Mouse (Mus musculus) layer of hippocampus, postnatal 36 days (tissue): ENCODE measurements around the gene Gm13289. TPM values are rescaled to one million over a fixed set of nuclear protein-coding genes. Genes with fewer than 3 reads are reported as not detected.
"Not testable (repeated sequence)": the region's sequence is repeated elsewhere in the genome, so short reads cannot be mapped to it uniquely, and the experiment has no call there.

Experiments
- DNase-seq, 2 experiments: peaks; one replicate each; pipeline ENCODE4 v3.0.0; 2022
- total RNA-seq, 2 experiments: library from RNA; stranded (reverse); gene quantifications; 2 replicates each; pipeline ENCODE4 v1.2.3; 2021

Gm13289 gene
- not detected for total RNA-seq

DNA sequence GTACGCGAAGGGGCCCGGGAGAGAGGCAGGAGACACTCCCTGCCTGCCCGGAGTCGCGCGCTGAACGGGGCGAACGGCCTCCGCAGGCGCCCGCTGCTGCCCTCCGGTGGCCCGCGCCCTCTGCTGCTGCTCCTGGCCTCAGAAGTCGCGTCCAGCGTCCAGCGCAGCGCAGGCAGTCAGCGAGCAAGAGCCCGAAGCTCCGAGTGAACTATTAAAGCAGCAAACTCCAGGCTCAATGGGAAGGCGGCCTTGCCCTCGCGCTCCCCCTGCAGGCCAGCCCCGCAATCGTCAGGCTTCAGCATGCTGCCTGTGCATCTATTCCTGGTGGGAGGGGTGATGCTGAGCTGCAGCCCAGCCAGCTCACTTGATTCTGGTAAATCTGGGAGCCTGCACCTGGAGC lies at the start of gene Gm13289:
Gene Gm13289, plus strand, starts transcription at position 301 of the 400 bp plus-strand sequence.
- DNase-seq, result not testable (repeated sequence)

- DNase-seq, result no peak
Observed at GRCm38 (mm10) chr4:88727324-88727723, 49.4 kb upstream of the Gm13289 start.

- DNase-seq, result no peak
Observed at GRCm38 (mm10) chr4:88738480-88738879, 38.2 kb upstream of the Gm13289 start.

GRCm38 (mm10) chr4:88739036-88739435 lies 37.7 kb upstream of the Gm13289 start:
- DNase-seq, result no peak

DNA sequence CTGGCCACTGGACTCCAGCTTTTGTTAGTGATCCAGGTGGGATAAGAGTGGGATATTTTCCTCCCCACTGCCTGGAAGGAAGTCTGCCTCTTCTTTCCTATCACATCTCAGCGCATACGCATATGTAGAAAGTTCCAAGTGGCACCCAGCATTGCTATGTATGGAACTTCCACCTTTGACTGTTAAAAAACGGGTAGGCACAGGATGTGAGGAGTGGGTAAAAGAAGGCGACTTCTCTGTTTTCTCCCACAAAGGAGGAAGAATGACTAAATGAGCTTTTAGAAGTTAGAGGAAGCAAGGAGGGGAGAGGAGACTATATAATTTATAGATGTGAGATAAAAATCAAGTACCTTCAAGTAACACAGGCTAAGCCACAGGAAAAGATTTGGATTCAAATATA lies 35.3 kb upstream of the Gm13289 start:
- no peak for DNase-seq

GRCm38 (mm10) chr4:88742771-88743371 lies 33.9 kb upstream of the Gm13289 start:
- DNase-seq, result no peak

DNA sequence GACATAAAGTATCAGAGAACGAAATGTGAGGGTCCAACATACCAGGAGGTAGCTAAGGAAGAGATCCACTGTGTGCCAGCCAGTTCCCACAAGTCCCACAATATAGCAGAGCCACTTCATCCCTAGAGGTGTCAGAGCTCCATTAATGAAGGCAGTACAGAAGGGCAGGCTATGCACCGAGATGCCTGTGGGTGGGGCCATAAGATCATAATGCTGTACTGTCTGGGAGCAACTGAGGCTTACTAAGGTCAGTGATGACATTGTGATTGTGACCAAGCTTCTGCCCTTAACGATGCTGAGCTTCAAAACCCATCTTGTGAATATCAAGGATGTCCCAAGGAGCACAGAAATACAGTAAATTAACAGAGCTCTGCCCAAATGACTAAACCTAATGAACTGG lies 32.5 kb upstream of the Gm13289 start:
- DNase-seq, result no peak

DNA sequence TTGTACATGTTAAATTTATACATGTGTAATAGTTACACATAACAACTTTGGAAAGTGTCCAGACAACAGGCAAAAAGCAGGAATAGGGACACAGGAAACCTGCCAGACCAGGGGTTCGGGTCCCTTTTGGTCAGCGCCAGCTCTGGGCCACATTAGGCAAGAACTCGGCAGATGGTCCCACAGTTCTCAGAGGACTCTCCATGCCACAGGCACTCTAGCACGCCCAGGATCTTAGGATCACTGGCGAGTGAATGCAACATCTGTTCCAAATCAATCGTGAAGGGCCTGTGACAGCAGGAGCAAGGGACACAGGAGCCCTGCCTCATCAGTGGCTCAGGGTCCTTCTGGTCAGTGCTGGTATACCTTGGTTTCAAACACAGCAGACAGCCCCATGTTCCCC lies 26.8 kb upstream of the Gm13289 start:
- DNase-seq, result no peak

GRCm38 (mm10) chr4:88754818-88755340 lies 21.8 kb upstream of the Gm13289 start, which contains the start of gene Gm13271:
Gm13271 (plus strand) TSS chr4:88754868.
- DNase-seq, result peak; percentile 71 to 72

GRCm38 (mm10) chr4:88756581-88757513 lies 19.9 kb upstream of the Gm13289 start:
- DNase-seq, result not testable (repeated sequence)

DNA sequence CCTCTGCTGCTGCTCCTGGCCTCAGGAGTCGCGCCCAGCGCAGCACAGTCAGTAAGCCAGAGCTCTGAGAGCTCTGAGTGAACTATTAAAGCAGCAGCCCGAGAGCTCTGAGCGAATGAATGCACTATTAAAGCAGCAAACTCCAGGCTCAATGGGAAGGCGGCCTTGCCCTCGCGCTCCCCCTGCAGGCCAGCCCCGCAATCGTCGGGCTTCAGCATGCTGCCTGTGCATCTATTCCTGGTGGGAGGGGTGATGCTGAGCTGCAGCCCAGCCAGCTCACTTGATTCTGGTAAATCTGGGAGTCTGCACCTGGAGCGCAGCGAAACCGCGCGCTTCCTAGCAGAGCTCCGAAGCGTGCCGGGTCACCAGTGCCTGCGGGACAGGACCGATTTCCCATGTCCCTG lies 19.1 kb upstream of the Gm13289 start:
- peak; percentile 95 for DNase-seq

GRCm38 (mm10) chr4:88758751-88759150 lies 18.0 kb upstream of the Gm13289 start:
- not testable (repeated sequence) for DNase-seq

GRCm38 (mm10) chr4:88759610-88760268 lies 17.0 kb upstream of the Gm13289 start, which contains the start of gene Gm13283:
Gm13283 (plus strand) TSS chr4:88760119.
- DNase-seq, result not testable (repeated sequence)

- peak; percentile 45 to 60 for DNase-seq
Observed at GRCm38 (mm10) chr4:88760431-88760830, 16.3 kb upstream of the Gm13289 start.

DNA sequence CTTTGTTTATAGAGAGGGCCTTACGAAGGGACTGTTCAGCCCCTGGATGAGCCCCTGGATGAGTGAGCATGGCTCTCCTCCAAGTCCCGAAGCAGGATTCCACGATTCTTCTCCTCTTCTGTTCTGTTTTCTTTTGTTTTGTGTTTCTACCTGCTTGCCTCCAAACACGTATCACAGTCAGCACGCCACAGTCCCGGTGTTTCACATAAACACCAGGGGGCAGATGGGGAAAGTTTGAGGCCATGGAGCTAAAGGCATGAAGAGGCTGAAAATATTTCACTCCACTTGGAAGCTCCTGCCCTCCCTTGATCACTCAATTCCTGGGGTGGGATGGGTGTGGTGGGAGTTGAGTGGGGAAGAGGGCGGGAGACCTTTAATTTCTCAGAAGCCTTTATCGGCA lies 14.9 kb upstream of the Gm13289 start:
- peak; percentile 48 to 70 for DNase-seq

DNA sequence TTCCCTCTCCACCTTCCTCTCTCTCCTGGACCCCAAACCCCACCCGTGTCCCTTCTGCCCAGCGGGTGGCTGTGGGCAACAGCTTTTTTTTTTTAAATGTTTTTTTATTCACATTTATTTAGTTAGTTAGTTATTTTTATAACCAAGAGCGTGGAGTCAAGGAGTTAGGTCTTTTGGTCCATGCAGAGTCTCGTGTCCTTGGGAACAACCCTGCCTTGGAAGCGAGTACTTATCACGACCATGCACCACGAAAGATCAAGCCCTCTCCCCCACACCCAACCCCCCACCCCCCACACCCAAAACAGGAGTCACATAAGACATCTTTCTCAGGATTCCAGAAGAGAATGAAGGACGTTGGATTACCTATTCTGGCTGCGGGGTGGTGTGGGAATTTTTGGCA lies 14.4 kb upstream of the Gm13289 start:
- not testable (repeated sequence) for DNase-seq

DNA sequence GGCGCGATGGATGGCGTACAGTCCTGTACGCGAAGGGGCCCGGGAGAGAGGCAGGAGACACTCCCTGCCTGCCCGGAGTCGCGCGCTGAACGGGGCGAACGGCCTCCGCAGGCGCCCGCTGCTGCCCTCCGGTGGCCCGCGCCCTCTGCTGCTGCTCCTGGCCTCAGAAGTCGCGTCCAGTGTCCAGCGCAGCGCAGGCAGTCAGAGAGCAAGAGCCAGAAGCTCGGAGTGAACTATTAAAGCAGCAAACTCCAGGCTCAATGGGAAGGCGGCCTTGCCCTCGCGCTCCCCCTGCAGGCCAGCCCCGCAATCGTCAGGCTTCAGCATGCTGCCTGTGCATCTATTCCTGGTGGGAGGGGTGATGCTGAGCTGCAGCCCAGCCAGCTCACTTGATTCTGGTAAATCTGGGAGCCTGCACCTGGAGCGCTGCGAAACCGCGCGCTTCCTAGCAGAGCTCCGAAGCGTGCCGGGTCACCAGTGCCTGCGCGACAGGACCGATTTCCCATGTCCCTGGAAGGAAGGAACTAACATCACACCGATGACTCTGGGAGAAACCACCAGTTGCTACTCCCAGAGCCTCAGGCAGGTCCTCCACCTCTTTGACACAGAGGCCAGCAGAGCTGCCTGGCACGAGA lies 13.2 kb upstream of the Gm13289 start:
- peak; percentile 29 to 37 for DNase-seq

GRCm38 (mm10) chr4:88773534-88773933 lies 3.2 kb upstream of the Gm13289 start, which contains the start of gene Gm13290:
Gm13290 (plus strand) TSS chr4:88773834.
- not testable (repeated sequence) for DNase-seq

DNA sequence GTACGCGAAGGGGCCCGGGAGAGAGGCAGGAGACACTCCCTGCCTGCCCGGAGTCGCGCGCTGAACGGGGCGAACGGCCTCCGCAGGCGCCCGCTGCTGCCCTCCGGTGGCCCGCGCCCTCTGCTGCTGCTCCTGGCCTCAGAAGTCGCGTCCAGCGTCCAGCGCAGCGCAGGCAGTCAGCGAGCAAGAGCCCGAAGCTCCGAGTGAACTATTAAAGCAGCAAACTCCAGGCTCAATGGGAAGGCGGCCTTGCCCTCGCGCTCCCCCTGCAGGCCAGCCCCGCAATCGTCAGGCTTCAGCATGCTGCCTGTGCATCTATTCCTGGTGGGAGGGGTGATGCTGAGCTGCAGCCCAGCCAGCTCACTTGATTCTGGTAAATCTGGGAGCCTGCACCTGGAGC lies 2.8 kb downstream of the Gm13289 start, which contains the start of gene Gm13272:
Gene Gm13272, plus strand, starts transcription at position 301 of the 400 bp plus-strand sequence.
- DNase-seq, result not testable (repeated sequence)

DNA sequence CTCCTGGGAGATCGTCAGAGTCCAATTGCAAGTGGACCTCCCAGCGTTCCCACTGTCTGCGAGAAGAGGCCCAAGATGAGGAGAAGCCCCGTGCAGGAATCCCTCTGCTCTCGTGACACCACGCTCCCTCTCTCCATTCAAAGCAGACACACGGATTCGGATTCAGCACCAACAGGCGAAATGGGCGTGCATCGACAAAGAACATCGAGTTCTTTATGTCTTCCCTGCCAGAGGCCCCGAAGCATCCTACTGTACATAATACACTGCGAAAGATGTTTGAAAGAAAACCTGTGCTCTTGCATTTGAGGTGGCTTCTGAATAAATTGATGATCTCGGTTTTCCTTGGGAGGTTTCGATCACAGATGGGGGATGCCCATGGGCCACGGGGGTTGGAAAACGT lies 3.6 kb downstream of the Gm13289 start:
- not testable (repeated sequence) for DNase-seq

GRCm38 (mm10) chr4:88781831-88782230 lies 5.1 kb downstream of the Gm13289 start, which contains the start of gene Ifnz:
Ifnz (plus strand) TSS chr4:88782131.
- not testable (repeated sequence) for DNase-seq

DNA sequence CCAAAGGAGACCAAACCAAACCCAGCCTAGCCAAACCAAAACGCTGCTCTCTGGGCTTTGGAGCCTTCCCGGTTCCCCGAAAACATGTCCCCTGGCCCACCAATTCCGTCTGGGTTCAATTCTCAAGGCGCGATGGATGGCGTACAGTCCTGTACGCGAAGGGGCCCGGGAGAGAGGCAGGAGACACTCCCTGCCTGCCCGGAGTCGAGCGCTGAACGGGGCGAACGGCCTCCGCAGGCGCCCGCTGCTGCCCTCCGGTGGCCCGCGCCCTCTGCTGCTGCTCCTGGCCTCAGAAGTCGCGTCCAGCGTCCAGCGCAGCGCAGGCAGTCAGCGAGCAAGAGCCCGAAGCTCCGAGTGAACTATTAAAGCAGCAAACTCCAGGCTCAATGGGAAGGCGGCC lies 5.6 kb downstream of the Gm13289 start:
- peak in 1 of 2 experiments; percentile 3 for DNase-seq
